Mouse (Mus musculus): ENCODE measurements around the gene Syne4. TPM values are rescaled to one million over a fixed set of nuclear protein-coding genes. Genes with fewer than 3 reads are reported as not detected.

Syne4 gene
- total RNA-seq, 4 experiments from 2014 or later = 7.4 to 10.5 (median 8.8) TPM

- peak in 1 of 2 experiments; percentile 49 for DNase-seq (ENCODE audit: low spot score in 2 of 2)
These were observed 19.5 kb upstream of the Syne4 start for GRCm38 (mm10) chr7:30295103-30295502.

- DNase-seq (ENCODE audit: low spot score in 2 of 2) = no peak
These were observed 17.8 kb upstream of the Syne4 start for GRCm38 (mm10) chr7:30296816-30297215.

GRCm38 (mm10) chr7:30297266-30297665 lies 17.3 kb upstream of the Syne4 start:
- no peak for DNase-seq (ENCODE audit: low spot score in 2 of 2)

- DNase-seq (ENCODE audit: low spot score in 2 of 2) = no peak
These were observed 13.7 kb upstream of the Syne4 start for GRCm38 (mm10) chr7:30300914-30301313.

GRCm38 (mm10) chr7:30306083-30306779 lies 8.4 kb upstream of the Syne4 start:
- DNase-seq (ENCODE audit: low spot score in 2 of 2) = no peak

GRCm38 (mm10) chr7:30308076-30309005 lies 6.3 kb upstream of the Syne4 start, which contains the start of gene Alkbh6:
Gene Alkbh6, plus strand, starts transcription at chr7:30308717.
- DNase-seq (ENCODE audit: low spot score in 2 of 2) = peak; percentile 80 to 97

GRCm38 (mm10) chr7:30309395-30310129 lies 5.0 kb upstream of the Syne4 start:
- DNase-seq (ENCODE audit: low spot score in 2 of 2) = no peak

GRCm38 (mm10) chr7:30310136-30310535 lies 4.5 kb upstream of the Syne4 start:
- no peak for DNase-seq (ENCODE audit: low spot score in 2 of 2)

- DNase-seq (ENCODE audit: low spot score in 2 of 2) = no peak
These were observed 814 bp upstream of the Syne4 start for GRCm38 (mm10) chr7:30313666-30314320.

- no peak for DNase-seq (ENCODE audit: low spot score in 2 of 2)
These were observed 1.2 kb downstream of the Syne4 start for GRCm38 (mm10) chr7:30315559-30316529.

GRCm38 (mm10) chr7:30318142-30318541 lies 3.5 kb downstream of the Syne4 start:
- DNase-seq (ENCODE audit: low spot score in 2 of 2) = no peak

GRCm38 (mm10) chr7:30320946-30321345 lies 6.3 kb downstream of the Syne4 start:
- no peak for DNase-seq (ENCODE audit: low spot score in 2 of 2)

- peak; percentile 64 to 74 for DNase-seq (ENCODE audit: low spot score in 2 of 2)
These were observed 7.1 kb downstream of the Syne4 start, which contains the start of gene E130208F15Rik for GRCm38 (mm10) chr7:30321539-30322284. Gene E130208F15Rik, plus strand, starts transcription at chr7:30321740.

GRCm38 (mm10) chr7:30322285-30322667 lies 7.7 kb downstream of the Syne4 start:
- peak; percentile 87 to 97 for DNase-seq (ENCODE audit: low spot score in 2 of 2)

GRCm38 (mm10) chr7:30322865-30323264 lies 8.3 kb downstream of the Syne4 start:
- DNase-seq (ENCODE audit: low spot score in 2 of 2) = no peak

- DNase-seq (ENCODE audit: low spot score in 2 of 2) = no peak
These were observed 9.2 kb downstream of the Syne4 start, which contains the start of gene Sdhaf1 for GRCm38 (mm10) chr7:30323795-30324194. Gene Sdhaf1, minus strand, starts transcription at chr7:30323895.

GRCm38 (mm10) chr7:30324300-30324944 lies 9.8 kb downstream of the Syne4 start:
- peak in 1 of 2 experiments; percentile 77 for DNase-seq (ENCODE audit: low spot score in 2 of 2)

GRCm38 (mm10) chr7:30325364-30325763 lies 10.8 kb downstream of the Syne4 start:
- no peak for DNase-seq (ENCODE audit: low spot score in 2 of 2)

Data from left cerebral cortex, adult 8-10 months (tissue).